Mouse (Mus musculus) myocyte (in vitro differentiated cells): ENCODE measurements around the gene Sppl2c. TPM values are rescaled to one million over a fixed set of nuclear protein-coding genes. Genes with fewer than 3 reads are reported as not detected.
A peak's percentile ranks its signal among the peaks of the same experiment; 100 is the strongest.

ENCODE experiments used
- H3K27me3 ChIP-seq: one replicate; pipeline ENCODE4 v1.6.1; 2011; ENCODE audit not compliant: control insufficient read depth, insufficient read depth, insufficient read length
- H3K36me3 ChIP-seq: one replicate; pipeline ENCODE4 v1.6.1; 2011; ENCODE audit not compliant: control insufficient read depth, insufficient read depth
- H3K4me2 ChIP-seq: one replicate; pipeline ENCODE4 v1.6.1; 2011; ENCODE audit warnings: low read depth, control low read depth
- H3K4me3 ChIP-seq: one replicate; pipeline ENCODE4 v1.5.1; 2011; ENCODE audit warnings: mild to moderate bottlenecking, control low read depth, moderate library complexity
- H3K79me2 ChIP-seq: one replicate; pipeline ENCODE4 v1.6.1; 2011; ENCODE audit not compliant: control insufficient read depth, insufficient read depth
- H3ac ChIP-seq: one replicate; pipeline ENCODE4 v1.6.1; 2011; ENCODE audit not compliant: control insufficient read depth, insufficient read length
- CEBPB ChIP-seq: IDR thresholded peaks from 2 replicates; pipeline ENCODE4 v1.6.1; 2011; ENCODE audit warnings: mild to moderate bottlenecking, moderate library complexity; ENCODE audit not compliant: poor library complexity, insufficient read depth, severe bottlenecking
- E2F4 ChIP-seq: IDR thresholded peaks from one replicate; pipeline ENCODE4 v1.6.1; 2011; ENCODE audit warnings: mild to moderate bottlenecking, control low read depth, moderate library complexity; ENCODE audit not compliant: insufficient read depth
- MAX ChIP-seq: IDR thresholded peaks from one replicate; pipeline ENCODE4 v1.6.1; 2011; ENCODE audit warnings: low read depth, mild to moderate bottlenecking, control low read depth
- MYOD1 ChIP-seq, 3 experiments: IDR thresholded peaks; one replicate each; pipeline ENCODE4 v1.6.1; 2011; ENCODE audit warnings: control low read depth in 2 of 3, low read depth in 2 of 3, mild to moderate bottlenecking in 2 of 3, moderate library complexity in 1 of 3; ENCODE audit not compliant: insufficient read length in 2 of 3, control insufficient read depth in 1 of 3
- MYOG ChIP-seq, 3 experiments: IDR thresholded peaks; one replicate each; pipeline ENCODE4 v1.6.1; 2011; ENCODE audit warnings: control low read depth in 2 of 3, low read depth in 2 of 3, mild to moderate bottlenecking in 2 of 3; ENCODE audit not compliant: insufficient read length in 2 of 3, control insufficient read depth in 1 of 3, insufficient read depth in 1 of 3
- POLR2A ChIP-seq: IDR thresholded peaks from one replicate; pipeline ENCODE4 v1.6.1; 2011; ENCODE audit warnings: low read depth, mild to moderate bottlenecking, control low read depth, moderate library complexity; ENCODE audit not compliant: insufficient read length
- POLR2AphosphoS2 ChIP-seq: IDR thresholded peaks from one replicate; pipeline ENCODE4 v1.6.1; 2011; ENCODE audit warnings: low read depth, control low read depth; ENCODE audit not compliant: insufficient read length
- REST ChIP-seq: IDR thresholded peaks from one replicate; pipeline ENCODE4 v1.6.1; 2011; ENCODE audit warnings: mild to moderate bottlenecking, control low read depth, moderate library complexity; ENCODE audit not compliant: insufficient read depth, insufficient read length
- SRF ChIP-seq: IDR thresholded peaks from one replicate; pipeline ENCODE4 v1.6.1; 2011; ENCODE audit warnings: low read depth; ENCODE audit not compliant: control insufficient read depth, insufficient read length
- TCF12 ChIP-seq: IDR thresholded peaks from one replicate; pipeline ENCODE4 v1.6.1; 2011; ENCODE audit warnings: mild to moderate bottlenecking, control low read depth; ENCODE audit not compliant: poor library complexity, insufficient read depth, severe bottlenecking
- TCF3 ChIP-seq: IDR thresholded peaks from one replicate; pipeline ENCODE4 v1.6.1; 2011; ENCODE audit warnings: low read depth, control low read depth; ENCODE audit not compliant: insufficient read length
- USF1 ChIP-seq: IDR thresholded peaks from one replicate; pipeline ENCODE4 v1.6.1; 2011; ENCODE audit warnings: low read depth, mild to moderate bottlenecking, control low read depth, moderate library complexity
- polyA plus RNA-seq: library from polyadenylated mRNA; unstranded; fragments of >200 nt; fragmentation: generic; extraction: Trizol; gene quantifications from one replicate; pipeline ENCODE4 v1.2.1, GENCODE M21; 2012; ENCODE audit warnings: missing spikeins

Sppl2c gene
- polyA plus RNA-seq, 1 experiment: not detected

DNA sequence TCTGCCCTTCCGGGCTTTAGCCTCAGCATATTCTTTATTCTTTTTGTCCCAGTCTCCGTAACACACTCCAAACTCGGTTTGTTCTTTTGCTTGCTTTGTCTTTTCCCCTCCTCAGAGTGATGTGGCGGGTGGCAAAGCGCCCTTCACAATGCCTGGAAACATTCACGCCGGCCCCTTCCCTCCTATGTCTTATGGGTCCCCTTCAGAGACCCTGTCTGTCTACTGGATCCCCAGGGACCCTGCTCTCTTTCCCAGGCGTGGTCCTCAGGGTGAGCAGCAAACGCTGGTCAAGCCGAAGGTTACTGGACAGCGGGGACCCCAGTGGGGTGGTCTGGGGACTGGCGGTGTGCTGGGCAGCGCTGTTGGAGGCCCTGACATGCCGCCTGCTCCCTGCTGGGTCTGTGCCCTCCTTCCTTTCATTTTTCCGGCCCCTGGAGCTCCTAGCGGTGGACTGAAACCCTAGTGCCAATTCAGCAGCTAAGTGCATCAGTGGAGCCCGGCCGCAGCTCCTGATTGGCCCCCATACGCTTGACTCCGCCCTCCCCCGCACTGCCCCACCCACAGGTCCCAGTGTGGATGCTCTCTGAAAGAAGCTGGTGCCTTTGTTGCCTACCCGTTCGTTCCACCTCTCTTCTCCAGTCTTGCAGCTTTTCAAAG, 28.4 kb upstream of the Sppl2c start:
- no peak for TF ChIP-seq TCF3
- no peak for TF ChIP-seq POLR2AphosphoS2
- no peak for TF ChIP-seq TCF12
- no peak for TF ChIP-seq CEBPB
- TF ChIP-seq REST: no peak
- TF ChIP-seq POLR2A: no peak
- no peak for TF ChIP-seq MYOG (IDR thresholded peaks at IDR 0.05; ENCODE audit: control insufficient read depth in 1 of 3, insufficient read depth in 1 of 3, insufficient read length in 2 of 3, low read depth in 2 of 3)
- TF ChIP-seq MAX: no peak
- peak overlapping the region; percentile 9 for H3K4me3 ChIP-seq
- no peaks in the 10 kb centered on the region for H3K79me2 ChIP-seq
- H3K27me3 ChIP-seq: peaks cover 13% of the 10 kb centered on the region
- peak overlapping the region; percentile 74 for H3K4me2 ChIP-seq
- H3ac ChIP-seq: no peak overlapping the region
- H3K36me3 ChIP-seq: no peaks in the 10 kb centered on the region

- peak overlapping the region; percentile 9 for H3K4me3 ChIP-seq
- H3K4me2 ChIP-seq: peak overlapping the region; percentile 74
- H3K79me2 ChIP-seq: no peaks in the 10 kb centered on the region
- TF ChIP-seq TCF3: no peak
- TF ChIP-seq E2F4: no peak
- no peak for TF ChIP-seq MYOG (IDR thresholded peaks at IDR 0.05; ENCODE audit: control insufficient read depth in 1 of 3, insufficient read depth in 1 of 3, insufficient read length in 2 of 3, low read depth in 2 of 3)
- no peak for TF ChIP-seq TCF12
- TF ChIP-seq SRF: no peak
- TF ChIP-seq MAX: no peak
- no peak for TF ChIP-seq MYOD1 (IDR thresholded peaks at IDR 0.05; ENCODE audit: control insufficient read depth in 1 of 3, insufficient read length in 2 of 3, low read depth in 2 of 3)
- TF ChIP-seq POLR2A: no peak
- no peak for TF ChIP-seq USF1
- no peak for TF ChIP-seq REST
- no peak for TF ChIP-seq CEBPB
- no peak for TF ChIP-seq POLR2AphosphoS2
- no peak overlapping the region for H3ac ChIP-seq
- H3K36me3 ChIP-seq: no peaks in the 10 kb centered on the region
- H3K27me3 ChIP-seq: peaks cover 6% of the 10 kb centered on the region
Observed at GRCm38 (mm10) chr11:104158260-104158907, 27.7 kb upstream of the Sppl2c start.

DNA sequence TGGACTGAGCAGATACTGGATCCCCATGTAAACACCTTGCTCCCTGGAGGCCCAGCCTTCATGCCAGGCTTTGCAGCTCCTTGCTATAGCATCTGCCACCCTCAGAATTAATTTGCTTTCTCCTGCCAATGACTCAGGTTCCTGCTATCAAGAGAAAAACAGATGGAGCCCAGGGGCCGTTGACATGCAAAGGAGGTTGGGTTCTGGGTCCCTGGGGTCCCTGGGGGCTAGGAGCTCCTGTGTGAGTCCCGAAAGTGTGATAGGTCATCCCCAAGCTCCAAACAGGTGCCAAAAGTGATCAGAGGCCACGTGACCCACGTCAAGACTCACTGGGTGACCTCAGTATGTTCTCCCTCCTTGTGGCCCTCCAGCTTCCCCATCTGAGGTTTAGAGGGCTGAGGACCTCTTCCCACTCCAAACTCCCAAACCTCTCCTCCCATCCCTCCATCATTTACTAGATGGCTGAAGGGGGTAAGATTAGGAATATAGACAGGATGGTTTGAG, 26.3 kb upstream of the Sppl2c start:
- no peak overlapping the region for H3ac ChIP-seq
- TF ChIP-seq MYOG (IDR thresholded peaks at IDR 0.05; ENCODE audit: control insufficient read depth in 1 of 3, insufficient read depth in 1 of 3, insufficient read length in 2 of 3, low read depth in 2 of 3) (no peak), MAX (no peak), MYOD1 (IDR thresholded peaks at IDR 0.05; ENCODE audit: control insufficient read depth in 1 of 3, insufficient read length in 2 of 3, low read depth in 2 of 3) (no peak), POLR2AphosphoS2 (no peak), USF1 (no peak), E2F4 (no peak), TCF3 (no peak), CEBPB (no peak), REST (no peak)
- no peak overlapping the region for H3K4me2 ChIP-seq
- no peak overlapping the region for H3K4me3 ChIP-seq
- H3K36me3 ChIP-seq: no peaks in the 10 kb centered on the region
- H3K27me3 ChIP-seq: no peaks in the 10 kb centered on the region
- H3K79me2 ChIP-seq: no peaks in the 10 kb centered on the region

GRCm38 (mm10) chr11:104161153-104161552, 25.0 kb upstream of the Sppl2c start:
- Histone ChIP-seq H3K36me3 (no peaks in the 10 kb centered on the region), H3K79me2 (no peaks in the 10 kb centered on the region), H3ac (no peak overlapping the region), H3K4me2 (no peak overlapping the region), H3K4me3 (no peak overlapping the region), H3K27me3 (no peaks in the 10 kb centered on the region)
- no peak for TF ChIP-seq POLR2A
- TF ChIP-seq MYOD1 (IDR thresholded peaks at IDR 0.05; ENCODE audit: control insufficient read depth in 1 of 3, insufficient read length in 2 of 3, low read depth in 2 of 3): no peak
- no peak for TF ChIP-seq POLR2AphosphoS2
- TF ChIP-seq USF1: no peak
- TF ChIP-seq MAX: no peak
- no peak for TF ChIP-seq E2F4
- no peak for TF ChIP-seq SRF
- no peak for TF ChIP-seq TCF12
- TF ChIP-seq MYOG (IDR thresholded peaks at IDR 0.05; ENCODE audit: control insufficient read depth in 1 of 3, insufficient read depth in 1 of 3, insufficient read length in 2 of 3, low read depth in 2 of 3): no peak
- no peak for TF ChIP-seq REST
- no peak for TF ChIP-seq CEBPB
- no peak for TF ChIP-seq TCF3

DNA sequence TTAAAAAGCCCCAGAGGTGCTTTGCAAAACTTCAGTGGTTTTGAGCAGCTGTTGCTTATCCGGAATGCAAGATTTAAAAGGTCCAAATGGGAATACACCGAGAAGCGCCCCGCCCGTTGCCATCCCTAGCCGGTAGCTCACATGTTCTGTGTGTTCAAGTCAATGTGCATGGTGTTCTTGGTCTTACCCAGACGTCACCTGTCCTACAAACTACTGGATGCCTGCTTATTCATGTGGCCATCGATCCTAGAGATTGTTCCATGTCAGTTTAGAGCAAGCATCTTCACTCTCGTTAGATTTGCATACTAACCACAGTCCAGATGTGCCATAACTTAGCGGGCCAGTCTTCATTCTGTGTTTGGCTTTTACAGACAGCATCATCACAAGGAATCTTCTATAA, 21.9 kb upstream of the Sppl2c start:
- Histone ChIP-seq H3K36me3 (no peaks in the 10 kb centered on the region), H3K4me2 (no peak overlapping the region), H3K79me2 (no peaks in the 10 kb centered on the region), H3ac (no peak overlapping the region), H3K27me3 (peaks cover 7% of the 10 kb centered on the region), H3K4me3 (no peak overlapping the region)
- TF ChIP-seq MAX (no peak), USF1 (no peak), TCF12 (no peak), REST (no peak), POLR2AphosphoS2 (no peak), MYOG (IDR thresholded peaks at IDR 0.05; ENCODE audit: control insufficient read depth in 1 of 3, insufficient read depth in 1 of 3, insufficient read length in 2 of 3, low read depth in 2 of 3) (no peak), POLR2A (no peak), TCF3 (no peak), E2F4 (no peak), MYOD1 (IDR thresholded peaks at IDR 0.05; ENCODE audit: control insufficient read depth in 1 of 3, insufficient read length in 2 of 3, low read depth in 2 of 3) (no peak), CEBPB (no peak), SRF (no peak)
